Mouse (Mus musculus): Measurements from ENCODE around the gene Cdh4.

The Cdh4 gene

GRCm38 (mm10) chr2:179539532-179540245, 97.5 kb downstream of the Cdh4 start:
- DNase-seq = no peak

DNA sequence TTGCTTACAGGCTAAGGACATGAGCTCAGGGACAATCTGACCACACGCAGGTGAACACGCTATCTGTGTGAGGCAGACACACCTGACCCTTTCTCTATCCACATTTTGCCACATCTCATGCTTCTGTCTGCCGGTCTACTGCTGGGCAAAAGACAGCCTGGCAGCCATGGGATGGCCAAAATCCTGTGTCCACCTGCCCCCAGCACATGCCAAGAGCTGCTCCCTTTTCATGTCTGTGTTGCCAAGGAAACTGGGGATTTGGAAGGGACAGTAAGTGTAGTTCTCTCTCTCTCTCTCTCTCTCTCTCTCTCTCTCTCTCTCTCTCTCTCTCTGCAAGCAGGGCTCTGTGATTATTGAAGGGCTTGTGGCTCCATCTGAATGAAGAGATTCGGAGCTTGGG, 98.9 kb downstream of the Cdh4 start:
- no peak for DNase-seq

DNA sequence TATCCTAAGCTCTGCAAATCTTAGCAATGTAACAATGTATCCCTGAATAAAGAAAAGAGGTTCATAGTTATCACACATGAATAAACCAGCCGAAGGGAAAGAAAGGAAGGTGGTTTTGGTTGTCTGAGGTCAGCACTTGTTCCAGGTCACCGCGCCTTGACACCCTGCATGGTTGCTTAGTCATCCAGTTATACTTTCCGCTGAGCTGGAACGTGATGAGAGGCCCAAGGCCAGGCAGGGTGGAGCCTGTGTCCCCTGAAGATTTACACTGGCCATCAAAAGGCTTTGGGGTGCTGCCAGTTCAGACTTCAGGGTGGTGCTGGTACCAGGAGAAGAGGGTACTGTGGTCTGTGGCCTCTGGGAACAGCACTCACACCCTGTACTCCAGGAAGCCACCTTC, 105.4 kb downstream of the Cdh4 start:
- DNase-seq = peak; percentile 53 to 69

DNA sequence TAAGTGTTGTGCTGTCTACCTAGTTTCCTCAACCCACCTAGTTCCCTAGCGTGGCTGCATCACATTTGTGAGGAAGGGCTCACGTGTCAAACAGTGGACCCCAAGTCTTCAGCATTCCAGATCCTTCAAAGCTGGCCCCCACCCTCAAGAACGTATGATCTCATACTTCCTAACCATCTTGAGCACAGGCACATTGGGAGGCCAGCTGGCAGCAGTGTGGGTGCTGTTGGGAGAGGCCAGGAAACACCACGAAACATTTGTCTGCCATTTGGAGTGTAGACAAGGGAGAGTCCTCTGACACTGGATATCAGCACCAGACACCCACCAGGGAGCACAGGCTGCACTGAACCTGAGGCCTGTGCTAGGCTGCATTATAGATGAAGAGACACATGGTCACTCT, 113.7 kb downstream of the Cdh4 start:
- no peak for DNase-seq

- DNase-seq = no peak
Measured at GRCm38 (mm10) chr2:179562350-179562749, 120.1 kb downstream of the Cdh4 start.

GRCm38 (mm10) chr2:179565611-179566010, 123.4 kb downstream of the Cdh4 start:
- DNase-seq = no peak

- DNase-seq = no peak
Measured at GRCm38 (mm10) chr2:179567886-179568285, 125.7 kb downstream of the Cdh4 start.

- DNase-seq = no peak
Measured at GRCm38 (mm10) chr2:179569171-179569570, 126.9 kb downstream of the Cdh4 start.

- no peak for DNase-seq
Measured at GRCm38 (mm10) chr2:179571175-179571769, 129.0 kb downstream of the Cdh4 start.

GRCm38 (mm10) chr2:179573331-179573730, 131.1 kb downstream of the Cdh4 start:
- no peak for DNase-seq

GRCm38 (mm10) chr2:179573786-179574185, 131.6 kb downstream of the Cdh4 start:
- DNase-seq = no peak

DNA sequence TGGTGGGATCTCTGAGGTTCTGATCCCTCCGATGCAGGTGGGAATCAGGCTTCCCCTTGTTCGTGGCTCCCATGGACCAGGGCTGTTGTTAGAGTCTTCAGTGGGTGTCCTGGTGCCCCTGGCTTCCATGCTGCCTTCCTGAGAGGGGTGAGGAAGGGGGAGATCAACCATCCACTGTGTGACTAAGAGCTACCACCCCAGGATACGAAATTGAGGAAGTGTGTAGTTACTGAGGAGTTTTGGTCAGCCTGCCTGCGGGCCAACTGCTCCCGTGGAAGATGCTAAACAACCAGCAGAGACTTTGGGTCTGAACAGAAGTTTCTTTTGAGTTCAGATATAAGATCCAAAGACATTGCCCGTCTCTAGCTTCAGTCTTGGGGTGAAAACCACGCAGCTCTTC, 133.4 kb downstream of the Cdh4 start:
- DNase-seq = no peak

GRCm38 (mm10) chr2:179576221-179576620, 134.0 kb downstream of the Cdh4 start:
- no peak for DNase-seq

- no peak for DNase-seq
Measured at GRCm38 (mm10) chr2:179578329-179578728, 136.1 kb downstream of the Cdh4 start.

- DNase-seq = no peak
Measured at GRCm38 (mm10) chr2:179578842-179579241, 136.6 kb downstream of the Cdh4 start.

GRCm38 (mm10) chr2:179580415-179580814, 138.2 kb downstream of the Cdh4 start:
- no peak for DNase-seq

DNA sequence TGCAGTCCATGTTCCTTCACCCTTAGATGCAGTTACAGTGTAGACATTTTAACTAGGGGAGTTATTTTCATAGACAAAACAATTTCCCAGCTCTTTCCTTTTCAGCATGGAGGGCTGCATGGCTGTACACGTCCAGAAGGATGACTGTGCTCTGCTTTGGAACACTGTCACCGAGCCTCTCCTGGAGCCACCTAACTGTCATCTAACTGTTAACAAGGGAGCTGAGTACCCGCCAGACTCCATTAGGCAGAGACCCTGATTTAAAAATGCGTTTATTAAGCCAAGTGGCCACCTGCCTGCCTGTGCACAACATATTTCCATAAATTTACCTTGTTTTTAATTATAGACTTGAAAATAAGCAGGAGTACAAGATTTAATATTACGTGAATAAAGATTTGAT, 138.8 kb downstream of the Cdh4 start:
- no peak for DNase-seq

DNA sequence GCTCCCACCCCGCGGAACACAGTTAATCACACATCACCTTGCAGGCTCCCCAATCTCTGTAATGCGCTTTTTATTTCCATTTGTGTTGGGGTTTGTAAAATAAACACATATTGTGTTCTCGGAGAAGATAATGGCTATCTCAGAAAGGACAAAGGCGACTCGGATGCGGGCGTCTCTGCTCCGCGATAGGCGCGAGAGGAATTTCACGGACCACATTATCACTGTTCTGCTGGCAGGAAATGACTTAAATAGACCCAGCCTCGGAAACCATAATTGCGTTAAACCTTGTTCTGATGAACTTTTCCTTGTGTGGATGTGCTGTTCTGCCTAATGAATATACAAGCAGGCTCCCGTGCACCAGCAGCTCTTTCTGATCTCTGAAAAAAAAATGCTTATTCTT, 140.7 kb downstream of the Cdh4 start:
- DNase-seq = no peak

- no peak for DNase-seq
Measured at GRCm38 (mm10) chr2:179584672-179585071, 142.4 kb downstream of the Cdh4 start.

GRCm38 (mm10) chr2:179586436-179586835, 144.2 kb downstream of the Cdh4 start:
- no peak for DNase-seq

GRCm38 (mm10) chr2:179587069-179587468, 144.8 kb downstream of the Cdh4 start:
- no peak for DNase-seq

- DNase-seq = no peak
Measured at GRCm38 (mm10) chr2:179591661-179592060, 149.4 kb downstream of the Cdh4 start.

- DNase-seq = no peak
Measured at GRCm38 (mm10) chr2:179595013-179595412, 152.8 kb downstream of the Cdh4 start.

- DNase-seq = no peak
Measured at GRCm38 (mm10) chr2:179598886-179599285, 156.7 kb downstream of the Cdh4 start.

DNA sequence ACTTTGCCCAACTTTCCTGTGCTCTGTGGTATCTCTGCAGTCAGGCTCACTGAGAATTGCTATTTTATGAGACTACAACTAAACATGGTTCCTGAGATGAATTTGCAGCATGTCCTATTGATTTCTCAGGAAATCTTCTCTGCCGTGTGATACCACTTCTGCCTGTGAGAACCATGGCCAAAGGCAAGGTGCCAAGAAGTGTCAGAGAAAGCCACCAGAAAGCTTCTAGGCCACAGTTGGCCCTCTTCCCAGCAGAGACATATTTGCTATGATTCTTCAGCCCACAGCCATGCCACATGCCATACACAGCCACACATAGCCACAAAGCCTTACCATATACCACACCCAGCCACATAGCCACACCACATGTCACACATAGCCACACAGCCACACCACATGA, 157.7 kb downstream of the Cdh4 start:
- DNase-seq = no peak
